ENCODE assay signal across 30 mouse cellular contexts in genomic region chr1:135177724-135178123, GRCm38 (mm10). TPM values are rescaled to one million over a fixed set of nuclear protein-coding genes. Genes with fewer than 3 reads are reported as not detected.
A peak's percentile ranks its signal among the peaks of the same experiment; 100 is the strongest.
DNase-seq lines count a peak whose midpoint lies in the region; ATAC-seq lines count a peak whose summit lies in the region.
"Had no signal": no experiment of that assay in that cellular context is flagged by ENCODE, and none has a peak within 500 bp of the region (broad histone marks: within the 10 kb centered on the region; RNA-seq: fewer than 3 reads in every experiment).

No protein-coding gene starts in this region.

- no peak overlapping the region for H3K27ac ChIP-seq in kidney, embryonic 14.5 days (ENCODE audit: low read depth, low read length)
- H3K27ac ChIP-seq in kidney, embryonic 15.5 days = no peak overlapping the region
- H3K27ac ChIP-seq in forebrain, embryonic 11.5 days (ENCODE audit: low read depth, low read length) = no peak overlapping the region
- H3K27ac ChIP-seq in midbrain, embryonic 16.5 days (ENCODE audit: low read length) = no peak overlapping the region
- H3K27ac ChIP-seq: embryonic facial prominence, embryonic 13.5 days; forebrain, embryonic 12.5 days; hindbrain, embryonic 13.5 days; liver, embryonic 13.5 days; midbrain, embryonic 12.5 days; stomach, embryonic 15.5 days had no signal

- no peaks in the 10 kb centered on the region for H3K27me3 ChIP-seq in kidney, embryonic 14.5 days (ENCODE audit: control insufficient read depth, insufficient read depth, low read length)
- no peaks in the 10 kb centered on the region for H3K27me3 ChIP-seq in kidney, embryonic 15.5 days
- H3K27me3 ChIP-seq in forebrain, embryonic 11.5 days (ENCODE audit: control insufficient read depth, insufficient read depth, low read length) = no peaks in the 10 kb centered on the region
- H3K27me3 ChIP-seq in midbrain, embryonic 16.5 days (ENCODE audit: control insufficient read depth, insufficient read depth, low read depth, low read length) = no peaks in the 10 kb centered on the region
- H3K27me3 ChIP-seq: embryonic facial prominence, embryonic 13.5 days; forebrain, embryonic 12.5 days; hindbrain, embryonic 13.5 days; liver, embryonic 13.5 days; midbrain, embryonic 12.5 days; stomach, embryonic 15.5 days had no signal

- no peak overlapping the region for H3K4me2 ChIP-seq in kidney, embryonic 14.5 days (replicated peaks; ENCODE audit: low read depth, low read length)
- no peak overlapping the region for H3K4me2 ChIP-seq in kidney, embryonic 15.5 days
- no peak overlapping the region for H3K4me2 ChIP-seq in forebrain, embryonic 11.5 days (ENCODE audit: low read depth, low read length, severe bottlenecking)
- H3K4me2 ChIP-seq in midbrain, embryonic 16.5 days (ENCODE audit: low read length) = no peak overlapping the region
- H3K4me2 ChIP-seq: embryonic facial prominence, embryonic 13.5 days; forebrain, embryonic 12.5 days; heart, embryonic 11.5 days; hindbrain, embryonic 13.5 days; liver, embryonic 13.5 days; midbrain, embryonic 12.5 days; stomach, embryonic 15.5 days had no signal

- no peak overlapping the region for H3K9ac ChIP-seq in kidney, embryonic 14.5 days (ENCODE audit: low read depth, low read length)
- no peak overlapping the region for H3K9ac ChIP-seq in kidney, embryonic 15.5 days
- H3K9ac ChIP-seq in forebrain, embryonic 11.5 days (ENCODE audit: low read length) = no peak overlapping the region
- H3K9ac ChIP-seq in midbrain, embryonic 16.5 days (ENCODE audit: low read depth, low read length) = no peak overlapping the region
- H3K9ac ChIP-seq: embryonic facial prominence, embryonic 13.5 days; forebrain, embryonic 12.5 days; forebrain, postnatal 0 days; hindbrain, embryonic 13.5 days; liver, embryonic 13.5 days; midbrain, embryonic 12.5 days; stomach, embryonic 15.5 days had no signal

- H3K4me3 ChIP-seq in kidney, embryonic 14.5 days (ENCODE audit: low read length) = no peak overlapping the region
- no peak overlapping the region for H3K4me3 ChIP-seq in kidney, embryonic 15.5 days (replicated peaks)
- no peak overlapping the region for H3K4me3 ChIP-seq in forebrain, embryonic 11.5 days (ENCODE audit: low read depth, low read length)
- H3K4me3 ChIP-seq in midbrain, embryonic 16.5 days (ENCODE audit: low read depth, low read length) = no peak overlapping the region
- H3K4me3 ChIP-seq: embryonic facial prominence, embryonic 13.5 days; erythroblast, embryonic 14.5 days; forebrain, embryonic 12.5 days; hindbrain, embryonic 13.5 days; liver, embryonic 13.5 days; megakaryocyte, embryonic 14.5 days; midbrain, embryonic 12.5 days; stomach, embryonic 15.5 days had no signal

- WGBS in kidney, embryonic 14.5 days = 91% methylated on average over 3 of the region's 3 CpGs
- WGBS in kidney, embryonic 15.5 days = 76% methylated on average over 3 of the region's 3 CpGs
- 78% methylated on average over 3 of the region's 3 CpGs for WGBS in forebrain, embryonic 11.5 days
- 68% methylated on average over 3 of the region's 3 CpGs for WGBS in midbrain, embryonic 16.5 days

- DNase-seq in kidney, adult 11 months = peak; percentile 95
- peak; percentile 79 to 93 for DNase-seq in kidney, postnatal 25 days
- no peak for DNase-seq in adipocyte (ENCODE audit: low spot score)
- no peak for DNase-seq in layer of hippocampus, adult 18-20 months (ENCODE audit: low spot score in 2 of 2)
- no peak for DNase-seq in forebrain, embryonic 11.5 days (ENCODE audit: low spot score)
- DNase-seq: adrenal gland, adult 8-10 months; cerebellum, adult 2 months; cerebellum, postnatal 14 days; forebrain, postnatal 0 days; heart, adult 11 months; heart, postnatal 36 days; layer of hippocampus, postnatal 36 days; left cerebral cortex, postnatal 4 days; liver, embryonic 13.5 days; lung, postnatal 4 days; thymus, postnatal 14 days had no signal

- no peak for ATAC-seq in kidney, embryonic 14.5 days (ENCODE audit: low FRiP score, low TSS enrichment)
- ATAC-seq in kidney, embryonic 15.5 days (replicated peaks; ENCODE audit: low FRiP score) = peak; percentile 48; the same call in 1 of the 2 replicates
- ATAC-seq in forebrain, embryonic 11.5 days (replicated peaks; ENCODE audit: low FRiP score) = no peak
- ATAC-seq in midbrain, embryonic 16.5 days = no peak
- ATAC-seq: forebrain, postnatal 0 days; intestine, embryonic 16.5 days; lung, postnatal 0 days had no signal

- H3K36me3 ChIP-seq in kidney, embryonic 14.5 days (ENCODE audit: control insufficient read depth, insufficient read depth, low read length) = no peaks in the 10 kb centered on the region
- no peaks in the 10 kb centered on the region for H3K36me3 ChIP-seq in kidney, embryonic 15.5 days
- H3K36me3 ChIP-seq in forebrain, embryonic 11.5 days (ENCODE audit: control insufficient read depth, insufficient read depth, low read length) = no peaks in the 10 kb centered on the region
- no peaks in the 10 kb centered on the region for H3K36me3 ChIP-seq in midbrain, embryonic 16.5 days (ENCODE audit: control insufficient read depth, insufficient read depth, low read length)
- H3K36me3 ChIP-seq: embryonic facial prominence, embryonic 13.5 days; forebrain, embryonic 12.5 days; hindbrain, embryonic 13.5 days; liver, embryonic 13.5 days; midbrain, embryonic 12.5 days; stomach, embryonic 15.5 days had no signal

- H3K9me3 ChIP-seq in kidney, embryonic 14.5 days (ENCODE audit: control insufficient read depth, low read length) = no peaks in the 10 kb centered on the region
- no peaks in the 10 kb centered on the region for H3K9me3 ChIP-seq in kidney, embryonic 15.5 days (replicated peaks)
- H3K9me3 ChIP-seq in forebrain, embryonic 11.5 days (ENCODE audit: control insufficient read depth, low read length) = no peaks in the 10 kb centered on the region
- H3K9me3 ChIP-seq in midbrain, embryonic 16.5 days (replicated peaks; ENCODE audit: control insufficient read depth, low read length, poor library complexity, severe bottlenecking) = no peaks in the 10 kb centered on the region
- H3K9me3 ChIP-seq: embryonic facial prominence, embryonic 13.5 days; forebrain, embryonic 12.5 days; hindbrain, embryonic 13.5 days; liver, embryonic 13.5 days; midbrain, embryonic 12.5 days; stomach, embryonic 15.5 days had no signal

- H3K4me1 ChIP-seq in kidney, embryonic 14.5 days (ENCODE audit: control insufficient read depth, insufficient read depth, low read length) = 0 out of 2 replicates have a peak, but pooled peaks cover 2% of the 10 kb centered on the region
- H3K4me1 ChIP-seq in kidney, embryonic 15.5 days = 0 out of 2 replicates have a peak, but pooled peaks cover 10% of the 10 kb centered on the region
- H3K4me1 ChIP-seq in forebrain, embryonic 11.5 days (replicated peaks; ENCODE audit: control insufficient read depth, insufficient read depth, low read length) = no peaks in the 10 kb centered on the region
- H3K4me1 ChIP-seq in midbrain, embryonic 16.5 days (ENCODE audit: control insufficient read depth, insufficient read depth, low read length) = peaks cover 2% of the 10 kb centered on the region; the same call in 1 of the 2 replicates
- H3K4me1 ChIP-seq: forebrain, embryonic 12.5 days; liver, embryonic 13.5 days; midbrain, embryonic 12.5 days had no signal

RNA-seq across cellular contexts. Expression of gene Gpr37l1, which starts 10.2 kb away (rescaled TPM):
- not detected in 2 replicates for polyA plus RNA-seq in kidney, embryonic 14.5 days (2014; fragmentation: Nextera tagmentation; extraction: Ambion mirVana)
- 0.09 TPM in 1 of 2 replicates, not detected in the other for polyA plus RNA-seq in kidney, embryonic 15.5 days (2015; fragmentation: Nextera tagmentation; extraction: Ambion mirVana)
- total RNA-seq in layer of hippocampus, adult 18-20 months (2021) = 100 to 1,000 TPM; 195 to 208 TPM
- not detected in 2 replicates for polyA plus RNA-seq in forebrain, embryonic 11.5 days (2014; fragmentation: Nextera tagmentation; extraction: Ambion mirVana)
- 1.1 and 2.7 TPM in 2 replicates for polyA plus RNA-seq in midbrain, embryonic 16.5 days (2015; fragmentation: Nextera tagmentation; extraction: Ambion mirVana)
- polyA plus RNA-seq: embryonic facial prominence, embryonic 13.5 days; erythroblast, embryonic 14.5 days; forebrain, embryonic 12.5 days; heart, embryonic 11.5 days; heart, embryonic 16.5 days; liver, embryonic 13.5 days; midbrain, embryonic 12.5 days had no signal

RNA-seq across cellular contexts. Expression of gene Arl8a, which starts 31.1 kb away (rescaled TPM):
- polyA plus RNA-seq in kidney, embryonic 14.5 days (2014; fragmentation: Nextera tagmentation; extraction: Ambion mirVana) = 32.0 and 44.5 TPM in 2 replicates
- 45.3 and 52.3 TPM in 2 replicates for polyA plus RNA-seq in kidney, embryonic 15.5 days (2015; fragmentation: Nextera tagmentation; extraction: Ambion mirVana)
- total RNA-seq in layer of hippocampus, adult 18-20 months (2021) = 100 to 1,000 TPM; 248 to 258 TPM
- 67.9 and 73.5 TPM in 2 replicates for polyA plus RNA-seq in forebrain, embryonic 11.5 days (2014; fragmentation: Nextera tagmentation; extraction: Ambion mirVana)
- 390 and 409 TPM in 2 replicates for polyA plus RNA-seq in midbrain, embryonic 16.5 days (2015; fragmentation: Nextera tagmentation; extraction: Ambion mirVana)

RNA-seq across cellular contexts. Expression of gene Ptpn7, which starts 45.2 kb away (rescaled TPM):
- 0.66 and 0.83 TPM in 2 replicates for polyA plus RNA-seq in kidney, embryonic 14.5 days (2014; fragmentation: Nextera tagmentation; extraction: Ambion mirVana)
- polyA plus RNA-seq in kidney, embryonic 15.5 days (2015; fragmentation: Nextera tagmentation; extraction: Ambion mirVana) = 1.2 TPM in 2 replicates
- total RNA-seq in layer of hippocampus, adult 18-20 months (2021) = not detected
- 1.8 TPM in 2 replicates for polyA plus RNA-seq in forebrain, embryonic 11.5 days (2014; fragmentation: Nextera tagmentation; extraction: Ambion mirVana)
- polyA plus RNA-seq in midbrain, embryonic 16.5 days (2015; fragmentation: Nextera tagmentation; extraction: Ambion mirVana) = 0.11 and 0.26 TPM in 2 replicates
- total RNA-seq: layer of hippocampus, postnatal 36 days had no signal

Comparison
In these comparisons a context has a peak if more than half of its experiments do, and no peak if none do; other contexts are left out.
1. DNase-seq: peak in kidney, adult 11 months (single experiment) and kidney, postnatal 25 days (2 of 2); none in adipocyte (single experiment), layer of hippocampus, adult 18-20 months (0 of 2) and forebrain, embryonic 11.5 days (single experiment).